Mouse (Mus musculus): Measurements from ENCODE around the gene Camkk2. TPM values are rescaled to one million over a fixed set of nuclear protein-coding genes. Genes with fewer than 3 reads are reported as not detected.
A peak's percentile ranks its signal among the peaks of the same experiment; 100 is the strongest.

Camkk2 gene
- polyA plus RNA-seq, 1 experiment from 2014 or later, result 18.5 TPM

- Histone ChIP-seq H3K9me3 (ENCODE audit: control insufficient read depth, low read length) (no peaks in the 10 kb centered on the region; the same call in 1 of the 2 replicates), H3K4me1 (ENCODE audit: control insufficient read depth, insufficient read depth, low read length) (peaks cover 8% of the 10 kb centered on the region), H3K4me3 (ENCODE audit: low read depth, low read length) (no peak overlapping the region), H3K27me3 (ENCODE audit: control insufficient read depth, insufficient read depth, low read length) (no peaks in the 10 kb centered on the region), H3K9ac (ENCODE audit: low read length) (no peak overlapping the region), H3K36me3 (ENCODE audit: control insufficient read depth, insufficient read depth, low read length) (no peaks in the 10 kb centered on the region), H3K4me2 (no peak overlapping the region), H3K27ac (ENCODE audit: low read depth, low read length) (no peak overlapping the region)
- no peak for DNase-seq (ENCODE audit: low spot score, missing footprints)
- WGBS, result 79% methylated on average over 28 of the region's 28 CpGs
- ATAC-seq (ENCODE audit: low FRiP score), result no peak
These were observed 4.2 kb downstream of the Camkk2 start for GRCm38 (mm10) chr5:122774743-122775611.

GRCm38 (mm10) chr5:122773756-122774155, 5.5 kb downstream of the Camkk2 start:
- H3K27ac ChIP-seq (ENCODE audit: low read depth, low read length), result no peak overlapping the region
- no peak overlapping the region for H3K4me3 ChIP-seq (ENCODE audit: low read depth, low read length)
- no peaks in the 10 kb centered on the region; the same call in 1 of the 2 replicates for H3K9me3 ChIP-seq (ENCODE audit: control insufficient read depth, low read length)
- H3K36me3 ChIP-seq (ENCODE audit: control insufficient read depth, insufficient read depth, low read length), result no peaks in the 10 kb centered on the region
- DNase-seq (ENCODE audit: low spot score, missing footprints) (peak; percentile 88), ATAC-seq (ENCODE audit: low FRiP score) (no peak)
- H3K4me1 ChIP-seq (ENCODE audit: control insufficient read depth, insufficient read depth, low read length), result peaks cover 8% of the 10 kb centered on the region
- WGBS, result 76% methylated on average over 11 of the region's 11 CpGs
- no peak overlapping the region for H3K4me2 ChIP-seq
- no peak overlapping the region for H3K9ac ChIP-seq (ENCODE audit: low read length)
- no peaks in the 10 kb centered on the region for H3K27me3 ChIP-seq (ENCODE audit: control insufficient read depth, insufficient read depth, low read length)

- Histone ChIP-seq H3K9ac (ENCODE audit: low read length) (no peak overlapping the region), H3K4me2 (no peak overlapping the region), H3K4me1 (ENCODE audit: control insufficient read depth, insufficient read depth, low read length) (peaks cover 3% of the 10 kb centered on the region), H3K27me3 (ENCODE audit: control insufficient read depth, insufficient read depth, low read length) (no peaks in the 10 kb centered on the region), H3K36me3 (ENCODE audit: control insufficient read depth, insufficient read depth, low read length) (no peaks in the 10 kb centered on the region), H3K27ac (ENCODE audit: low read depth, low read length) (no peak overlapping the region), H3K4me3 (ENCODE audit: low read depth, low read length) (no peak overlapping the region), H3K9me3 (ENCODE audit: control insufficient read depth, low read length) (no peaks in the 10 kb centered on the region; the same call in 1 of the 2 replicates)
- ATAC-seq (ENCODE audit: low FRiP score) (no peak), DNase-seq (ENCODE audit: low spot score, missing footprints) (no peak)
- 94% methylated on average over 9 of the region's 9 CpGs for WGBS
These were observed 7.8 kb downstream of the Camkk2 start for GRCm38 (mm10) chr5:122771428-122771827.

GRCm38 (mm10) chr5:122770806-122771261, 8.4 kb downstream of the Camkk2 start:
- Histone ChIP-seq H3K9me3 (ENCODE audit: control insufficient read depth, low read length) (no peaks in the 10 kb centered on the region), H3K9ac (ENCODE audit: low read length) (no peak overlapping the region), H3K4me1 (ENCODE audit: control insufficient read depth, insufficient read depth, low read length) (peaks cover 3% of the 10 kb centered on the region), H3K27ac (ENCODE audit: low read depth, low read length) (no peak overlapping the region), H3K36me3 (ENCODE audit: control insufficient read depth, insufficient read depth, low read length) (no peaks in the 10 kb centered on the region), H3K27me3 (ENCODE audit: control insufficient read depth, insufficient read depth, low read length) (no peaks in the 10 kb centered on the region), H3K4me2 (no peak overlapping the region), H3K4me3 (ENCODE audit: low read depth, low read length) (no peak overlapping the region)
- DNase-seq (ENCODE audit: low spot score, missing footprints) (no peak), ATAC-seq (ENCODE audit: low FRiP score) (no peak)
- WGBS, result 83% methylated on average over 10 of the region's 10 CpGs

GRCm38 (mm10) chr5:122770304-122770703, 8.9 kb downstream of the Camkk2 start:
- no peak overlapping the region for H3K27ac ChIP-seq (ENCODE audit: low read depth, low read length)
- no peak overlapping the region for H3K9ac ChIP-seq (ENCODE audit: low read length)
- H3K4me2 ChIP-seq, result no peak overlapping the region
- H3K27me3 ChIP-seq (ENCODE audit: control insufficient read depth, insufficient read depth, low read length), result no peaks in the 10 kb centered on the region
- 83% methylated on average over 7 of the region's 7 CpGs for WGBS
- no peak overlapping the region for H3K4me3 ChIP-seq (ENCODE audit: low read depth, low read length)
- ATAC-seq (ENCODE audit: low FRiP score) (no peak), DNase-seq (ENCODE audit: low spot score, missing footprints) (no peak)
- H3K36me3 ChIP-seq (ENCODE audit: control insufficient read depth, insufficient read depth, low read length), result no peaks in the 10 kb centered on the region
- H3K9me3 ChIP-seq (ENCODE audit: control insufficient read depth, low read length), result no peaks in the 10 kb centered on the region
- peaks cover 3% of the 10 kb centered on the region for H3K4me1 ChIP-seq (ENCODE audit: control insufficient read depth, insufficient read depth, low read length)

GRCm38 (mm10) chr5:122769101-122769568, 10.1 kb downstream of the Camkk2 start:
- Histone ChIP-seq H3K4me3 (ENCODE audit: low read depth, low read length) (no peak overlapping the region), H3K36me3 (ENCODE audit: control insufficient read depth, insufficient read depth, low read length) (no peaks in the 10 kb centered on the region), H3K27me3 (ENCODE audit: control insufficient read depth, insufficient read depth, low read length) (no peaks in the 10 kb centered on the region), H3K4me1 (ENCODE audit: control insufficient read depth, insufficient read depth, low read length) (peaks cover 3% of the 10 kb centered on the region), H3K9ac (ENCODE audit: low read length) (no peak overlapping the region), H3K9me3 (ENCODE audit: control insufficient read depth, low read length) (no peaks in the 10 kb centered on the region), H3K27ac (ENCODE audit: low read depth, low read length) (no peak overlapping the region), H3K4me2 (no peak overlapping the region)
- DNase-seq (ENCODE audit: low spot score, missing footprints), result no peak
- WGBS, result 87% methylated on average over 15 of the region's 15 CpGs
- no peak for ATAC-seq (ENCODE audit: low FRiP score)

- Histone ChIP-seq H3K9ac (ENCODE audit: low read length) (no peak overlapping the region), H3K4me1 (ENCODE audit: control insufficient read depth, insufficient read depth, low read length) (no peaks in the 10 kb centered on the region), H3K27ac (ENCODE audit: low read depth, low read length) (no peak overlapping the region), H3K9me3 (ENCODE audit: control insufficient read depth, low read length) (no peaks in the 10 kb centered on the region), H3K4me2 (no peak overlapping the region), H3K27me3 (ENCODE audit: control insufficient read depth, insufficient read depth, low read length) (no peaks in the 10 kb centered on the region), H3K36me3 (ENCODE audit: control insufficient read depth, insufficient read depth, low read length) (no peaks in the 10 kb centered on the region), H3K4me3 (ENCODE audit: low read depth, low read length) (no peak overlapping the region)
- ATAC-seq (ENCODE audit: low FRiP score), result no peak
- DNase-seq (ENCODE audit: low spot score, missing footprints), result no peak
- WGBS, result 93% methylated on average over 11 of the region's 11 CpGs
These were observed 11.9 kb downstream of the Camkk2 start for GRCm38 (mm10) chr5:122767283-122767682.

GRCm38 (mm10) chr5:122764032-122764464, 15.2 kb downstream of the Camkk2 start:
- Histone ChIP-seq H3K9me3 (ENCODE audit: control insufficient read depth, low read length) (no peaks in the 10 kb centered on the region), H3K4me1 (ENCODE audit: control insufficient read depth, insufficient read depth, low read length) (no peaks in the 10 kb centered on the region), H3K27ac (ENCODE audit: low read depth, low read length) (no peak overlapping the region), H3K4me3 (ENCODE audit: low read depth, low read length) (no peak overlapping the region), H3K9ac (ENCODE audit: low read length) (no peak overlapping the region), H3K27me3 (ENCODE audit: control insufficient read depth, insufficient read depth, low read length) (no peaks in the 10 kb centered on the region), H3K4me2 (no peak overlapping the region), H3K36me3 (ENCODE audit: control insufficient read depth, insufficient read depth, low read length) (no peaks in the 10 kb centered on the region)
- no peak for ATAC-seq (ENCODE audit: low FRiP score)
- DNase-seq (ENCODE audit: low spot score, missing footprints), result no peak
- 64% methylated on average over 10 of the region's 10 CpGs for WGBS

GRCm38 (mm10) chr5:122763271-122764031, 15.8 kb downstream of the Camkk2 start:
- Histone ChIP-seq H3K27me3 (ENCODE audit: control insufficient read depth, insufficient read depth, low read length) (no peaks in the 10 kb centered on the region), H3K9me3 (ENCODE audit: control insufficient read depth, low read length) (no peaks in the 10 kb centered on the region), H3K9ac (ENCODE audit: low read length) (no peak overlapping the region), H3K4me1 (ENCODE audit: control insufficient read depth, insufficient read depth, low read length) (no peaks in the 10 kb centered on the region), H3K27ac (ENCODE audit: low read depth, low read length) (no peak overlapping the region), H3K4me2 (no peak overlapping the region), H3K4me3 (ENCODE audit: low read depth, low read length) (no peak overlapping the region), H3K36me3 (ENCODE audit: control insufficient read depth, insufficient read depth, low read length) (0 out of 2 replicates have a peak, but pooled peaks cover 3% of the 10 kb centered on the region)
- WGBS, result 83% methylated on average over 29 of the region's 29 CpGs
- DNase-seq (ENCODE audit: low spot score, missing footprints), result no peak
- ATAC-seq (ENCODE audit: low FRiP score), result no peak
